Mouse (Mus musculus) small intestine, adult 2 months (tissue): Measurements from ENCODE around the gene Siah3.

ENCODE experiments used
- CTCF ChIP-seq: fragments of 200-500 bp; IDR thresholded peaks from 2 replicates; pipeline ENCODE4 v1.5.1; 2012; ENCODE audit warnings: low read depth, mild to moderate bottlenecking, control low read depth, inconsistent platforms, low read length, moderate library complexity, mixed read lengths; ENCODE audit not compliant: insufficient replicate concordance, insufficient read length; ENCODE audit errors: extremely low read depth
- POLR2A ChIP-seq: fragments of 200-500 bp; IDR thresholded peaks from 2 replicates; pipeline ENCODE4 v1.6.1; 2012; ENCODE audit warnings: low read depth, mild to moderate bottlenecking, control low read depth, inconsistent platforms, low read length, moderate library complexity

GRCm38 (mm10) chr14:75524648-75525047 lies 68.9 kb downstream of the Siah3 start:
- TF ChIP-seq CTCF = no peak
- TF ChIP-seq POLR2A = no peak
